Mouse (Mus musculus): ENCODE results near the gene Pdcd1lg2. TPM values are rescaled to one million over a fixed set of nuclear protein-coding genes. Genes with fewer than 3 reads are reported as not detected.

Pdcd1lg2 gene
- total RNA-seq, 1 experiment, result not detected

DNA sequence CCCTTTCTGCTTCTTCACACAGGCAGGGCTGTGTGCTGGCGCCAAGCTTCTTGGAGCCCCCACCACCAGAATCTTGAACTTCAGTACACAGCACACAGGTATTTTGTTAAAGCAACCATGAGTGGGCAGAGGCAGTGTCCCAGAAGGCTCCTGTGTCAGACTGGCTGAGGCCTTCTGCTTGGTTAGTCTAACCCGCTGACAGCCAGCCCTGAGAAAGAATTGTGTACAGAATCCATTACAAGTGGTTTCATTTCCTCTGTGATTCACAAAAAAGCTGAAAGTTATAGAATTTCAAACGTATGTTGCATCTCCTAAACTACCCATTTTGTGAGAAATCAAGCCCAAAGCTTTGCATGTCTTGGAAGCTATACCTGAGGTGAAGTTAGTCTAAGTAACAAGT is 19.8 kb downstream of the Pdcd1lg2 start:
- H3K9ac ChIP-seq (ENCODE audit: insufficient read depth, low read depth, low read length, poor library complexity, severe bottlenecking), result no peak overlapping the region
- TF ChIP-seq HCFC1 (IDR thresholded peaks at IDR 0.05; ENCODE audit: borderline replicate concordance, insufficient read depth, low read length), result no peak
- TF ChIP-seq MAFK (IDR thresholded peaks at IDR 0.05; ENCODE audit: insufficient read depth, low read depth, low read length), result no peak
- TF ChIP-seq ZC3H11A (IDR thresholded peaks at IDR 0.05; ENCODE audit: borderline replicate concordance, low read depth, low read length), result no peak
- no peaks in the 10 kb centered on the region for H3K36me3 ChIP-seq (ENCODE audit: control insufficient read depth, insufficient read depth, low read length, poor library complexity, severe bottlenecking)
- no peak for DNase-seq (ENCODE audit: low read depth, low spot score)
- H3K4me3 ChIP-seq (ENCODE audit: insufficient read depth in 1 of 2, low read depth in 1 of 2, low read length in 2 of 2, poor library complexity in 1 of 2, severe bottlenecking in 1 of 2), result no peak overlapping the region
- H3K9me3 ChIP-seq (ENCODE audit: control insufficient read depth, insufficient read depth, low read depth, low read length), result no peaks in the 10 kb centered on the region
- in situ Hi-C loops (cut with MboI; ENCODE audit: low sequenced_read_pairs in 2 of 2, unreplicated experiment in 2 of 2), result no loop called here
- H3K27ac ChIP-seq (ENCODE audit: insufficient read depth, low read depth, low read length, poor library complexity, severe bottlenecking), result no peak overlapping the region
- no peaks in the 10 kb centered on the region for H3K4me1 ChIP-seq (ENCODE audit: control insufficient read depth in 2 of 2, insufficient read depth in 2 of 2, low read length in 2 of 2, poor library complexity in 1 of 2)

GRCm38 (mm10) chr19:29430953-29431352 is 20.2 kb downstream of the Pdcd1lg2 start:
- in situ Hi-C loops (cut with MboI; ENCODE audit: low sequenced_read_pairs in 2 of 2, unreplicated experiment in 2 of 2), result no loop called here
- H3K4me1 ChIP-seq (ENCODE audit: control insufficient read depth in 2 of 2, insufficient read depth in 2 of 2, low read length in 2 of 2, poor library complexity in 1 of 2), result no peaks in the 10 kb centered on the region
- no peak overlapping the region for H3K27ac ChIP-seq (ENCODE audit: insufficient read depth, low read depth, low read length, poor library complexity, severe bottlenecking)
- DNase-seq (ENCODE audit: low read depth, low spot score), result no peak
- no peaks in the 10 kb centered on the region for H3K36me3 ChIP-seq (ENCODE audit: control insufficient read depth, insufficient read depth, low read length, poor library complexity, severe bottlenecking)
- no peak overlapping the region for H3K9ac ChIP-seq (ENCODE audit: insufficient read depth, low read depth, low read length, poor library complexity, severe bottlenecking)
- H3K9me3 ChIP-seq (ENCODE audit: control insufficient read depth, insufficient read depth, low read depth, low read length), result no peaks in the 10 kb centered on the region
- H3K4me3 ChIP-seq (ENCODE audit: insufficient read depth in 1 of 2, low read depth in 1 of 2, low read length in 2 of 2, poor library complexity in 1 of 2, severe bottlenecking in 1 of 2), result no peak overlapping the region
- no peak for TF ChIP-seq ZNF384 (IDR thresholded peaks at IDR 0.05; ENCODE audit: low read depth, low read length)
- no peak for TF ChIP-seq MAFK (IDR thresholded peaks at IDR 0.05; ENCODE audit: insufficient read depth, low read depth, low read length)
- TF ChIP-seq CHD2 (IDR thresholded peaks at IDR 0.05; ENCODE audit: low read depth, low read length), result no peak
- TF ChIP-seq HCFC1 (IDR thresholded peaks at IDR 0.05; ENCODE audit: borderline replicate concordance, insufficient read depth, low read length), result no peak
- TF ChIP-seq ZC3H11A (IDR thresholded peaks at IDR 0.05; ENCODE audit: borderline replicate concordance, low read depth, low read length), result no peak

- Histone ChIP-seq H3K4me1 (ENCODE audit: control insufficient read depth in 2 of 2, insufficient read depth in 2 of 2, low read length in 2 of 2, poor library complexity in 1 of 2) (no peaks in the 10 kb centered on the region), H3K36me3 (ENCODE audit: control insufficient read depth, insufficient read depth, low read length, poor library complexity, severe bottlenecking) (no peaks in the 10 kb centered on the region), H3K9me3 (ENCODE audit: control insufficient read depth, insufficient read depth, low read depth, low read length) (no peaks in the 10 kb centered on the region), H3K9ac (ENCODE audit: insufficient read depth, low read depth, low read length, poor library complexity, severe bottlenecking) (no peak overlapping the region), H3K27ac (ENCODE audit: insufficient read depth, low read depth, low read length, poor library complexity, severe bottlenecking) (no peak overlapping the region), H3K4me3 (ENCODE audit: insufficient read depth in 1 of 2, low read depth in 1 of 2, low read length in 2 of 2, poor library complexity in 1 of 2, severe bottlenecking in 1 of 2) (no peak overlapping the region)
- in situ Hi-C loops (cut with MboI; ENCODE audit: low sequenced_read_pairs in 2 of 2, unreplicated experiment in 2 of 2), result no loop called here
- DNase-seq (ENCODE audit: low read depth, low spot score), result no peak
- TF ChIP-seq MAFK (IDR thresholded peaks at IDR 0.05; ENCODE audit: insufficient read depth, low read depth, low read length), result no peak
- TF ChIP-seq ZNF384 (IDR thresholded peaks at IDR 0.05; ENCODE audit: low read depth, low read length), result no peak
- TF ChIP-seq CHD2 (IDR thresholded peaks at IDR 0.05; ENCODE audit: low read depth, low read length), result no peak
- TF ChIP-seq ZC3H11A (IDR thresholded peaks at IDR 0.05; ENCODE audit: borderline replicate concordance, low read depth, low read length), result no peak
- no peak for TF ChIP-seq HCFC1 (IDR thresholded peaks at IDR 0.05; ENCODE audit: borderline replicate concordance, insufficient read depth, low read length)
Measured at GRCm38 (mm10) chr19:29436793-29437479, 26.2 kb downstream of the Pdcd1lg2 start.

GRCm38 (mm10) chr19:29437849-29438248 is 27.1 kb downstream of the Pdcd1lg2 start:
- DNase-seq (ENCODE audit: low read depth, low spot score), result no peak
- in situ Hi-C loops (cut with MboI; ENCODE audit: low sequenced_read_pairs in 2 of 2, unreplicated experiment in 2 of 2), result no loop called here
- Histone ChIP-seq H3K9ac (ENCODE audit: insufficient read depth, low read depth, low read length, poor library complexity, severe bottlenecking) (no peak overlapping the region), H3K9me3 (ENCODE audit: control insufficient read depth, insufficient read depth, low read depth, low read length) (no peaks in the 10 kb centered on the region), H3K36me3 (ENCODE audit: control insufficient read depth, insufficient read depth, low read length, poor library complexity, severe bottlenecking) (no peaks in the 10 kb centered on the region), H3K27ac (ENCODE audit: insufficient read depth, low read depth, low read length, poor library complexity, severe bottlenecking) (no peak overlapping the region), H3K4me1 (ENCODE audit: control insufficient read depth in 2 of 2, insufficient read depth in 2 of 2, low read length in 2 of 2, poor library complexity in 1 of 2) (no peaks in the 10 kb centered on the region), H3K4me3 (ENCODE audit: insufficient read depth in 1 of 2, low read depth in 1 of 2, low read length in 2 of 2, poor library complexity in 1 of 2, severe bottlenecking in 1 of 2) (no peak overlapping the region)
- TF ChIP-seq MAFK (IDR thresholded peaks at IDR 0.05; ENCODE audit: insufficient read depth, low read depth, low read length) (no peak), CHD2 (IDR thresholded peaks at IDR 0.05; ENCODE audit: low read depth, low read length) (no peak), HCFC1 (IDR thresholded peaks at IDR 0.05; ENCODE audit: borderline replicate concordance, insufficient read depth, low read length) (no peak), ZNF384 (IDR thresholded peaks at IDR 0.05; ENCODE audit: low read depth, low read length) (no peak), ZC3H11A (IDR thresholded peaks at IDR 0.05; ENCODE audit: borderline replicate concordance, low read depth, low read length) (no peak)

Data from ES-E14 (cell line).